Mouse (Mus musculus): ENCODE measurements at regions not wholly inside any gene's neighbourhood (a gene's known extent, or its start where the extent isn't known, plus 50 kb on each side); places are given as distances from the start of the nearest gene placed in this dataset.

- TF ChIP-seq POLR2A (IDR thresholded peaks at IDR 0.05; ENCODE audit: borderline replicate concordance, insufficient read depth, low read length) (no peak), CTCF (IDR thresholded peaks at IDR 0.05; ENCODE audit: borderline replicate concordance, insufficient read depth, low read depth, low read length) (no peak)
Observed at GRCm38 (mm10) chr9:68563206-68563605, 90.4 kb upstream of the Rora start.
